9 mouse cellular contexts compared by ENCODE assay signal in the genomic region with DNA sequence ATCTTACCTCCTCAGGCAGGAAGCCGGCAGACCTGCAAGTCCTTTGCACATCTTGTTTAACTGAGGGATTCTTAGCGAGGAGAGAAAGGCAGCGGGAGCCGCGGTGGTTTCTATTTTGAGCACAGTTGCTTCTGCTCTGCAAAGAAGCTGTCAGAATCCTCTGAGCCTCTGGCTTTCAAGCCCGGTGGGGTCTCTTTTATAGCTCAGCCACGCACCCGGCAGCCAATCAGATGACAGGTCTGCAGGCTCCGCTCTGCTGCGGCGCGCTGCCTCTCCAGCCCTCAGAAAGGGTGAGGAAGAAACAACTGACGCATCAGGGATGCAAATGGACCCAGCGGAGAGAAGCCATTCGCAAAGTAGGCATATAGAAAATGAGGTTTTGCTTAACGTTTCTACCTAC. TPM values are rescaled to one million over a fixed set of nuclear protein-coding genes. Genes with fewer than 3 reads are reported as not detected.
DNase-seq lines count a peak whose midpoint lies in the region; ATAC-seq and TF ChIP-seq lines count a peak whose summit lies in the region.
"Had no signal": no experiment of that assay in that cellular context is flagged by ENCODE, and none has a peak within 500 bp of the region (broad histone marks: within the 10 kb centered on the region; RNA-seq: fewer than 3 reads in every experiment).

A gene (minus strand): TSS at position 170 of the 400 bp plus-strand sequence.

- peak; percentile 86 for ATAC-seq in Patski
- peak; percentile 96 for ATAC-seq in hindbrain, embryonic 13.5 days (ENCODE audit: low FRiP score)
- peak; percentile 84; the same call in 1 of the 2 replicates for ATAC-seq in lung, embryonic 15.5 days (ENCODE audit: borderline replicate concordance, extremely low read depth, low FRiP score, low TSS enrichment)

- CTCF ChIA-PET in Patski (lab: Charles Lee), result interaction anchor here (0.9 to 5.4 kb wide), 5 partner anchors 9 to 101 kb away, joined by 3 to 23 read pairs (median 3); no protein-coding TSS in a partner anchor

- no peak for DNase-seq in Patski (ENCODE audit: low read depth, low spot score)
- peak; percentile 58 to 73 for DNase-seq in cerebellum, postnatal 25 days
- peak; percentile 92 for DNase-seq in frontal cortex, postnatal 36 days (ENCODE audit: low spot score in 2 of 2)
- DNase-seq in layer of hippocampus, postnatal 14 days (ENCODE audit: low spot score in 2 of 2), result peak; percentile 79 to 87
- peak; percentile 87 for DNase-seq in retina, postnatal 1 day
- no peak for DNase-seq in spleen, postnatal 14 days (ENCODE audit: low spot score in 2 of 2)

- no peaks in the 10 kb centered on the region for H3K27me3 ChIP-seq in Patski
- no peaks in the 10 kb centered on the region for H3K27me3 ChIP-seq in hindbrain, embryonic 13.5 days
- peaks cover 34% of the 10 kb centered on the region; the same call in 1 of the 2 replicates for H3K27me3 ChIP-seq in lung, embryonic 15.5 days

- POLR2A ChIA-PET in Patski (lab: Charles Lee), result interaction anchor here (1.1 to 1.7 kb wide), 2 partner anchors 12 to 72 kb away, joined by 4 to 6 read pairs; no protein-coding TSS in a partner anchor

- H3K36me3 ChIP-seq in hindbrain, embryonic 13.5 days, result no peaks in the 10 kb centered on the region
- H3K36me3 ChIP-seq in lung, embryonic 15.5 days, result no peaks in the 10 kb centered on the region

- H3K4me3 ChIP-seq in hindbrain, embryonic 13.5 days, result peak within 1 kb of the TSS; percentile 37
- H3K4me3 ChIP-seq in lung, embryonic 15.5 days, result peak within 1 kb of the TSS; percentile 41

- H3K4me2 ChIP-seq in hindbrain, embryonic 13.5 days, result peak within 1 kb of the TSS; percentile 59
- H3K4me2 ChIP-seq in lung, embryonic 15.5 days, result peak within 1 kb of the TSS; percentile 68

- no peaks in the 10 kb centered on the region for H3K9me3 ChIP-seq in hindbrain, embryonic 13.5 days
- H3K9me3 ChIP-seq in lung, embryonic 15.5 days, result no peaks in the 10 kb centered on the region

- peak within 1 kb of the TSS; percentile 76 for H3K27ac ChIP-seq in hindbrain, embryonic 13.5 days
- H3K27ac ChIP-seq in lung, embryonic 15.5 days, result no peak within 1 kb of the TSS

- in situ Hi-C loops in Patski (cut with MboI; ENCODE audit: low pct_unique_long_range_greater_than_20kb), result no loop called here

- peaks cover 20% of the 10 kb centered on the region for H3K4me1 ChIP-seq in hindbrain, embryonic 13.5 days (replicated peaks)
- H3K4me1 ChIP-seq in lung, embryonic 15.5 days, result 0 out of 2 replicates have a peak, but pooled peaks cover 8% of the 10 kb centered on the region

- peak within 1 kb of the TSS; percentile 55 for H3K9ac ChIP-seq in hindbrain, embryonic 13.5 days
- peak within 1 kb of the TSS; percentile 6; the same call in 1 of the 2 replicates for H3K9ac ChIP-seq in lung, embryonic 15.5 days

- TF ChIP-seq CTCF in Patski (IDR thresholded peaks at IDR 0.05), result no peak

- WGBS in hindbrain, embryonic 13.5 days, result under 1% methylated on average over 16 of the region's 16 CpGs
- 1% methylated on average over 16 of the region's 16 CpGs for WGBS in lung, embryonic 15.5 days

RNA-seq across cellular contexts. Expression of the gene that starts here (rescaled TPM):
- polyA plus RNA-seq in Patski (2021), result 11.0 TPM
- polyA plus RNA-seq in hindbrain, embryonic 13.5 days (2015; fragmentation: Nextera tagmentation; extraction: Ambion mirVana), result 50.0 and 51.1 TPM in 2 replicates
- total RNA-seq in layer of hippocampus, postnatal 14 days (2021), result 100 to 1,000 TPM; 144 to 169 TPM
- 5.9 and 7.3 TPM in 2 replicates for polyA plus RNA-seq in lung, embryonic 15.5 days (2015; fragmentation: Nextera tagmentation; extraction: Ambion mirVana)
- total RNA-seq: MEL had no signal

Comparison
In these comparisons a context has a peak if more than half of its experiments do, and no peak if none do; other contexts are left out.
1. DNase-seq: peak in cerebellum, postnatal 25 days (2 of 2), frontal cortex, postnatal 36 days (2 of 2), layer of hippocampus, postnatal 14 days (2 of 2) and retina, postnatal 1 day (single experiment); none in Patski (single experiment) and spleen, postnatal 14 days (0 of 2).
2. Peak in every context shown above with its lines, with median percentiles within 50 percentile points of each other: ATAC-seq.